Mouse (Mus musculus) hindbrain, embryonic 10.5 days (tissue): Measurements from ENCODE around the gene Klhl35. TPM values are rescaled to one million over a fixed set of nuclear protein-coding genes. Genes with fewer than 3 reads are reported as not detected.

Experiments
- DNase-seq: peaks from one replicate; pipeline ENCODE4 v3.0.0-alpha.2; 2017; ENCODE audit warnings: low spot score
- H3K27ac ChIP-seq: fragments of 300-500 bp; sonication (generic); 2 replicates; pipeline ENCODE4 v1.5.1; 2016; ENCODE audit warnings: mild to moderate bottlenecking, moderate library complexity
- H3K27me3 ChIP-seq: fragments of 300-500 bp; sonication (generic); 2 replicates; pipeline ENCODE4 v1.6.1; 2016; ENCODE audit warnings: mild to moderate bottlenecking; ENCODE audit not compliant: poor library complexity, insufficient read depth, severe bottlenecking
- H3K36me3 ChIP-seq: fragments of 300-500 bp; sonication (generic); 2 replicates; pipeline ENCODE4 v1.6.1; 2016; ENCODE audit warnings: mild to moderate bottlenecking, moderate library complexity
- H3K4me1 ChIP-seq: fragments of 300-500 bp; sonication (generic); replicated peaks from 2 replicates; pipeline ENCODE4 v1.6.1; 2016; ENCODE audit warnings: mild to moderate bottlenecking
- H3K4me3 ChIP-seq: fragments of 300-500 bp; sonication (generic); 2 replicates; pipeline ENCODE4 v1.5.1; 2016; ENCODE audit warnings: mild to moderate bottlenecking, moderate library complexity
- H3K9me3 ChIP-seq: fragments of 300-500 bp; sonication (generic); 2 replicates; pipeline ENCODE4 v1.6.1; 2016; ENCODE audit warnings: mild to moderate bottlenecking, moderate library complexity
- WGBS: fragments of 180-500 bp; shearing (Covaris S2); methylation state at CpG from one replicate; pipeline ENCODE4 v1.1.7; 2016; 5-methylcytosine and 5-hydroxymethylcytosine counted together
- polyA plus RNA-seq: library from polyadenylated mRNA; unstranded; fragments of >200 nt; fragmentation: Nextera tagmentation; extraction: Ambion mirVana; gene quantifications from 2 replicates; pipeline ENCODE4 v1.2.1, GENCODE M21; 2016

Gene Klhl35
- 5.9 and 24.4 TPM in 2 replicates for polyA plus RNA-seq

GRCm38 (mm10) chr7:99465811-99466210 is at the start of gene Klhl35:
Gene Klhl35, plus strand, starts transcription at chr7:99466004.
- Histone ChIP-seq H3K4me1 (peaks cover 51% of the 10 kb centered on the region), H3K4me3 (peak within 1 kb of the TSS; percentile 60), H3K27me3 (peaks cover 47% of the 10 kb centered on the region), H3K36me3 (peaks cover 10% of the 10 kb centered on the region), H3K27ac (peak within 1 kb of the TSS; percentile 88), H3K9me3 (no peaks in the 10 kb centered on the region)
- WGBS: 20% methylated on average over 8 of the region's 8 CpGs
- peak; percentile 59 for DNase-seq

- Histone ChIP-seq H3K4me1 (peaks cover 16% of the 10 kb centered on the region), H3K27ac (0 out of 2 replicates have a peak overlapping the region, but pooled peaks have one; percentile 20), H3K36me3 (peaks cover 33% of the 10 kb centered on the region), H3K27me3 (no peaks in the 10 kb centered on the region), H3K4me3 (no peak overlapping the region), H3K9me3 (no peaks in the 10 kb centered on the region)
- WGBS: 79% methylated on average over 3 of the region's 3 CpGs
- DNase-seq: no peak
Measured at GRCm38 (mm10) chr7:99419311-99419710, 46.5 kb upstream of the Klhl35 start.

DNA sequence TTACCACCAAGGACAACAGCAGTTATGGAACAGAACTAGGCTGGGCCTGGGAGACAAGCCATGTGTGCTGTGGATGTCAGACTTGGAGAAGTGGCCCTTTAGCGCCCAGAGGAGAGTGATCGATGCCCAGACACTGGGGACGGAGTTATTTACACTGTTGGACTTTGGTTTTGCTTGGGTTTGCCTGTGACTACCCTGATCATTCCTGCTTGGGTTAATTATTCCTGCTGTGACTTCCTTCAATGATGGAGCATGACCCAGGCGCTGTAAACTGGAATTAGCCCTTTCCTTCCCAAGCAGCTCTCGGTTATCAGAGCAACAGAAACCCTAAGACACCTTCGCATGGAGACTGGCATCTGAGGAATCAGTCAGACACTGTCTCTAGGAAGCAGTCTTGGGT is 44.8 kb upstream of the Klhl35 start:
- WGBS: 89% methylated on average over 6 of the region's 6 CpGs
- Histone ChIP-seq H3K4me3 (no peak overlapping the region), H3K27ac (no peak overlapping the region), H3K9me3 (no peaks in the 10 kb centered on the region), H3K4me1 (peaks cover 30% of the 10 kb centered on the region), H3K27me3 (no peaks in the 10 kb centered on the region), H3K36me3 (peaks cover 30% of the 10 kb centered on the region)
- no peak for DNase-seq

- Histone ChIP-seq H3K27me3 (no peaks in the 10 kb centered on the region), H3K4me1 (peaks cover 47% of the 10 kb centered on the region), H3K36me3 (peaks cover 44% of the 10 kb centered on the region), H3K9me3 (no peaks in the 10 kb centered on the region), H3K27ac (peak overlapping the region; percentile 83), H3K4me3 (no peak overlapping the region)
- 33% methylated on average over 8 of the region's 8 CpGs for WGBS
- DNase-seq: peak; percentile 36
Measured at GRCm38 (mm10) chr7:99424538-99425155, 41.2 kb upstream of the Klhl35 start.

DNA sequence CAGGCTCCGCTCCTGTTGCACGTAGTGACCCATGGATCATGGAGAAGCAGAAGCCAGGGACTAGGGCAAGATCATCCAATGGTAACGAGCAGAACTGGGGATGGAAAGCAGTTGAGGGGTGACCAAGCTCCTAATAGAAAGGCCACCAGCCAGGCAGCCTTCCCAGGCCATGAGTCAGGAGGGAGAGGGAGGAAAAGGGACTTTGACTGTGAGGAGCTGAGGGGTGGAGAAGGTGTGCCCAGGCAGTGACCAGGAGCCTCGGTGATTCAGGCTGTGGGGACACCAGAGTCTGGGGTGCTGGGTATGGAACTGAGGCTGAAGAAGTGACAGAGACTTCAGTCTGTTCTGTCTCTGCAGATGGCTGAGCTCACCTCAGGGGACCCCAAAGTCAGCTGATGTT is 40.1 kb upstream of the Klhl35 start:
- 89% methylated on average over 4 of the region's 4 CpGs for WGBS
- Histone ChIP-seq H3K36me3 (peaks cover 44% of the 10 kb centered on the region), H3K4me1 (peaks cover 50% of the 10 kb centered on the region), H3K27me3 (no peaks in the 10 kb centered on the region), H3K4me3 (no peak overlapping the region), H3K27ac (peak overlapping the region; percentile 83), H3K9me3 (no peaks in the 10 kb centered on the region)
- DNase-seq: no peak

- 77% methylated on average over 10 of the region's 10 CpGs for WGBS
- no peak for DNase-seq
- Histone ChIP-seq H3K36me3 (peaks cover 44% of the 10 kb centered on the region), H3K27me3 (no peaks in the 10 kb centered on the region), H3K4me1 (peaks cover 53% of the 10 kb centered on the region), H3K27ac (no peak overlapping the region), H3K9me3 (no peaks in the 10 kb centered on the region), H3K4me3 (no peak overlapping the region)
Measured at GRCm38 (mm10) chr7:99427031-99427430, 38.8 kb upstream of the Klhl35 start.

DNA sequence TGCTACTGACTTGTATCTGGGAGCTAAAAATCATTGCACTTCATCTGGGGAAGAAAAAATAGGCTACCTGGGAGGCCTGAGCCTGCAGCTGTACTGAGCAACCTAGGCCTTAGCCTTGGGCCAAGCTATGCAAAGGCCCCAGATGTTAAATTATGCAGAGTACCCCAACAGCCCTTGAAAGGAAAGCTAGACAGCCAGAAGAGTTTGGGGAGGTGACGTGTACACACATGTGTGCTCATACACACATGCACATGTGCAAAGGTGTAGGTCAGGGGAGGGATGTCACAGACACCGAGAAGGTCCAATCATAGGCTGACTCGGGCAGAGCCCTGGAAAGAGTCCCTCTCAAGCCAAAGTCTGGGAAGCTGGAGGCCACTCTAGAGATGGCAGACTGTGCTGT is 37.8 kb upstream of the Klhl35 start:
- Histone ChIP-seq H3K36me3 (peaks cover 44% of the 10 kb centered on the region), H3K27ac (0 out of 2 replicates have a peak overlapping the region, but pooled peaks have one; percentile 5), H3K9me3 (no peaks in the 10 kb centered on the region), H3K4me1 (peaks cover 60% of the 10 kb centered on the region), H3K4me3 (no peak overlapping the region), H3K27me3 (no peaks in the 10 kb centered on the region)
- WGBS: 91% methylated on average over 3 of the region's 3 CpGs
- DNase-seq: no peak

GRCm38 (mm10) chr7:99428836-99429235 is 37.0 kb upstream of the Klhl35 start:
- no peak for DNase-seq
- H3K4me1 ChIP-seq: peaks cover 63% of the 10 kb centered on the region
- no peaks in the 10 kb centered on the region for H3K27me3 ChIP-seq
- WGBS: 88% methylated on average over 5 of the region's 5 CpGs
- no peaks in the 10 kb centered on the region for H3K9me3 ChIP-seq
- peaks cover 47% of the 10 kb centered on the region for H3K36me3 ChIP-seq
- H3K27ac ChIP-seq: no peak overlapping the region
- no peak overlapping the region for H3K4me3 ChIP-seq

GRCm38 (mm10) chr7:99429786-99430185 is 36.0 kb upstream of the Klhl35 start:
- Histone ChIP-seq H3K4me1 (peaks cover 63% of the 10 kb centered on the region), H3K36me3 (peaks cover 46% of the 10 kb centered on the region), H3K9me3 (no peaks in the 10 kb centered on the region), H3K4me3 (no peak overlapping the region), H3K27me3 (no peaks in the 10 kb centered on the region), H3K27ac (no peak overlapping the region)
- no peak for DNase-seq
- 55% methylated on average over 6 of the region's 6 CpGs for WGBS

- WGBS: 74% methylated on average over 11 of the region's 11 CpGs
- no peaks in the 10 kb centered on the region for H3K9me3 ChIP-seq
- DNase-seq: no peak
- H3K27ac ChIP-seq: no peak overlapping the region
- peaks cover 42% of the 10 kb centered on the region for H3K36me3 ChIP-seq
- peaks cover 63% of the 10 kb centered on the region for H3K4me1 ChIP-seq
- H3K27me3 ChIP-seq: no peaks in the 10 kb centered on the region
- H3K4me3 ChIP-seq: no peak overlapping the region
Measured at GRCm38 (mm10) chr7:99430246-99430645, 35.6 kb upstream of the Klhl35 start.

GRCm38 (mm10) chr7:99432248-99432647 is 33.6 kb upstream of the Klhl35 start:
- no peak for DNase-seq
- Histone ChIP-seq H3K36me3 (peaks cover 22% of the 10 kb centered on the region), H3K4me3 (no peak overlapping the region), H3K9me3 (no peaks in the 10 kb centered on the region), H3K27me3 (no peaks in the 10 kb centered on the region), H3K27ac (peak overlapping the region; percentile 51), H3K4me1 (peaks cover 65% of the 10 kb centered on the region)
- WGBS: 68% methylated on average over 14 of the region's 14 CpGs

DNA sequence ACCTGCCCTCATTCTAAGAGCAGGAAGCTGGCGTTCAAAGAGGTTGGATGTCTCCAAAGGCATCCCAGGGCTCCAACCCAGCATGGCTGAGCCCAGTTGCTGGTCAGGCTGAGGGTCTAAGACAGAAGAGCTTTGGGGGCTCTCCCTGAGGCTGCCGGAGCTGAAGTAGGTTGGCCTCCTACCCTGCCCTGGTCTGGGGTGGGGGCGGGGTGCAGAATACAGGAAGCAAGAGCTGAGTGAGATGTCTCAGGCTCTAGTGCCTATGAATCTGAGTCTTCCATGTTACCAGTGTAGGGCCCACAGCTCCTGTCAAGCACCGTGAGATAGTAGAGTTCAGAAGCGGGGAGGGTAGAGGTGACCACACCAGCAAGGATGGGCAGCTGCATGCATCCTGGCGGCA is 32.9 kb upstream of the Klhl35 start:
- WGBS: 91% methylated on average over 6 of the region's 6 CpGs
- H3K4me1 ChIP-seq: peaks cover 67% of the 10 kb centered on the region
- no peak overlapping the region for H3K4me3 ChIP-seq

GRCm38 (mm10) chr7:99434672-99435250 is 31.0 kb upstream of the Klhl35 start:
- H3K36me3 ChIP-seq: peaks cover 23% of the 10 kb centered on the region
- H3K27me3 ChIP-seq: no peaks in the 10 kb centered on the region
- no peak for DNase-seq
- H3K9me3 ChIP-seq: no peaks in the 10 kb centered on the region
- H3K4me3 ChIP-seq: no peak overlapping the region
- H3K4me1 ChIP-seq: peaks cover 78% of the 10 kb centered on the region
- whole genome bisulfite sequencing: 48% methylated on average over 12 of the region's 12 CpGs
- peak overlapping the region; percentile 71 for H3K27ac ChIP-seq

More for the DNA sequence above, 32.9 kb upstream of the Klhl35 start:
- no peak for DNase-seq
- peak overlapping the region; percentile 51; the same call in 1 of the 2 replicates for H3K27ac ChIP-seq
- H3K27me3 ChIP-seq: no peaks in the 10 kb centered on the region
- H3K9me3 ChIP-seq: no peaks in the 10 kb centered on the region
- H3K36me3 ChIP-seq: peaks cover 17% of the 10 kb centered on the region
